Mouse (Mus musculus) heart, embryonic 13.5 days (tissue): ENCODE results near the gene Eif3l. TPM values are rescaled to one million over a fixed set of nuclear protein-coding genes. Genes with fewer than 3 reads are reported as not detected.

ENCODE experiments used
- ATAC-seq: fragments of 200-750 bp; cut with Nextera tagmentation; 2 replicates; pipeline ENCODE4 v1.8.0; 2017; ENCODE audit warnings: moderate TSS enrichment; ENCODE audit not compliant: insufficient number of reproducible peaks, low FRiP score, low TSS enrichment; ENCODE audit errors: extremely low read depth
- H3K27ac ChIP-seq: fragments of 300-500 bp; sonication (generic); replicated peaks from 2 replicates; pipeline ENCODE4 v1.5.1; 2015; ENCODE audit warnings: moderate library complexity, mild to moderate bottlenecking, inconsistent platforms
- H3K27me3 ChIP-seq: fragments of 300-500 bp; sonication (generic); replicated peaks from 2 replicates; pipeline ENCODE4 v1.6.1; 2015; ENCODE audit warnings: mild to moderate bottlenecking, inconsistent platforms
- H3K36me3 ChIP-seq: fragments of 300-500 bp; sonication (generic); 2 replicates; pipeline ENCODE4 v1.6.1; 2015; ENCODE audit warnings: mild to moderate bottlenecking, inconsistent platforms
- H3K4me1 ChIP-seq: fragments of 300-500 bp; sonication (generic); 2 replicates; pipeline ENCODE4 v1.6.1; 2015; ENCODE audit warnings: inconsistent platforms
- H3K4me2 ChIP-seq: fragments of 300-500 bp; sonication (generic); 2 replicates; pipeline ENCODE4 v1.6.1; 2015; ENCODE audit warnings: inconsistent platforms, mild to moderate bottlenecking, moderate library complexity
- H3K4me3 ChIP-seq: fragments of 300-500 bp; sonication (generic); 2 replicates; pipeline ENCODE4 v1.5.1; 2015; ENCODE audit warnings: moderate library complexity, mild to moderate bottlenecking, inconsistent platforms
- H3K9ac ChIP-seq: fragments of 300-500 bp; sonication (generic); 2 replicates; pipeline ENCODE4 v1.6.1; 2015; ENCODE audit warnings: inconsistent platforms, mild to moderate bottlenecking, moderate library complexity
- H3K9me3 ChIP-seq: fragments of 300-500 bp; sonication (generic); 2 replicates; pipeline ENCODE4 v1.6.1; 2016; ENCODE audit warnings: inconsistent platforms
- WGBS: fragments of 180-500 bp; shearing (Covaris S2); methylation state at CpG from one replicate; pipeline ENCODE4 v1.1.7; 2015; ENCODE audit warnings: mixed read lengths; 5-methylcytosine and 5-hydroxymethylcytosine counted together
- polyA plus RNA-seq: library from polyadenylated mRNA; unstranded; fragments of >200 nt; fragmentation: Nextera tagmentation; extraction: Ambion mirVana; gene quantifications from 2 replicates; pipeline ENCODE4 v1.2.1, GENCODE M21; 2015

Gene Eif3l
- polyA plus RNA-seq, 1 experiment from 2014 or later = 154 TPM

GRCm38 (mm10) chr15:79129311-79129710 lies 54.3 kb downstream of the Eif3l start:
- Histone ChIP-seq H3K9ac (no peak overlapping the region), H3K4me2 (no peak overlapping the region), H3K36me3 (peaks cover 99% of the 10 kb centered on the region), H3K27me3 (no peaks in the 10 kb centered on the region), H3K27ac (no peak overlapping the region), H3K4me1 (peaks cover 18% of the 10 kb centered on the region), H3K9me3 (no peaks in the 10 kb centered on the region), H3K4me3 (no peak overlapping the region)
- 70% methylated on average over 7 of the region's 7 CpGs for WGBS
- ATAC-seq = no peak

- Histone ChIP-seq H3K4me1 (peaks cover 12% of the 10 kb centered on the region), H3K9me3 (no peaks in the 10 kb centered on the region), H3K4me3 (no peak overlapping the region), H3K27me3 (no peaks in the 10 kb centered on the region), H3K36me3 (peaks cover 92% of the 10 kb centered on the region), H3K27ac (no peak overlapping the region), H3K4me2 (no peak overlapping the region), H3K9ac (no peak overlapping the region)
- 67% methylated on average over 10 of the region's 10 CpGs for WGBS
- ATAC-seq = no peak
Observed at GRCm38 (mm10) chr15:79130782-79131181, 55.8 kb downstream of the Eif3l start.

GRCm38 (mm10) chr15:79131442-79131841 lies 56.5 kb downstream of the Eif3l start:
- Histone ChIP-seq H3K36me3 (peaks cover 85% of the 10 kb centered on the region), H3K27me3 (no peaks in the 10 kb centered on the region), H3K4me1 (peaks cover 12% of the 10 kb centered on the region), H3K4me2 (no peak overlapping the region), H3K9ac (no peak overlapping the region), H3K27ac (no peak overlapping the region), H3K4me3 (no peak overlapping the region), H3K9me3 (no peaks in the 10 kb centered on the region)
- 47% methylated on average over 7 of the region's 7 CpGs for WGBS
- ATAC-seq = no peak

GRCm38 (mm10) chr15:79133191-79133661 lies 58.2 kb downstream of the Eif3l start:
- H3K27me3 ChIP-seq = no peaks in the 10 kb centered on the region
- H3K4me2 ChIP-seq = no peak overlapping the region
- H3K27ac ChIP-seq = no peak overlapping the region
- 75% methylated on average over 6 of the region's 6 CpGs for WGBS
- ATAC-seq = no peak
- H3K36me3 ChIP-seq = peaks cover 67% of the 10 kb centered on the region
- H3K9ac ChIP-seq = no peak overlapping the region
- no peak overlapping the region for H3K4me3 ChIP-seq
- H3K4me1 ChIP-seq = peaks cover 12% of the 10 kb centered on the region
- H3K9me3 ChIP-seq = no peaks in the 10 kb centered on the region

- no peaks in the 10 kb centered on the region for H3K27me3 ChIP-seq
- peaks cover 12% of the 10 kb centered on the region for H3K4me1 ChIP-seq
- WGBS = 83% methylated on average over 9 of the region's 9 CpGs
- ATAC-seq = no peak
- H3K4me3 ChIP-seq = no peak overlapping the region
- H3K4me2 ChIP-seq = no peak overlapping the region
- H3K9me3 ChIP-seq = no peaks in the 10 kb centered on the region
- no peak overlapping the region for H3K27ac ChIP-seq
- H3K9ac ChIP-seq = no peak overlapping the region
- H3K36me3 ChIP-seq = peaks cover 54% of the 10 kb centered on the region
Observed at GRCm38 (mm10) chr15:79134496-79135270, 59.7 kb downstream of the Eif3l start.

GRCm38 (mm10) chr15:79135332-79135731 lies 60.4 kb downstream of the Eif3l start:
- no peak for ATAC-seq
- H3K27me3 ChIP-seq = no peaks in the 10 kb centered on the region
- H3K9ac ChIP-seq = no peak overlapping the region
- H3K4me1 ChIP-seq = peaks cover 13% of the 10 kb centered on the region
- peaks cover 48% of the 10 kb centered on the region for H3K36me3 ChIP-seq
- H3K4me2 ChIP-seq = no peak overlapping the region
- no peaks in the 10 kb centered on the region for H3K9me3 ChIP-seq
- H3K27ac ChIP-seq = no peak overlapping the region
- 71% methylated on average over 9 of the region's 9 CpGs for WGBS
- no peak overlapping the region for H3K4me3 ChIP-seq

- no peak overlapping the region for H3K27ac ChIP-seq
- H3K4me1 ChIP-seq = peaks cover 11% of the 10 kb centered on the region
- 65% methylated on average over 11 of the region's 11 CpGs for WGBS
- peaks cover 41% of the 10 kb centered on the region for H3K36me3 ChIP-seq
- H3K4me2 ChIP-seq = no peak overlapping the region
- no peak overlapping the region for H3K4me3 ChIP-seq
- no peak overlapping the region for H3K9ac ChIP-seq
- H3K9me3 ChIP-seq = no peaks in the 10 kb centered on the region
- ATAC-seq = no peak
- H3K27me3 ChIP-seq = no peaks in the 10 kb centered on the region
Observed at GRCm38 (mm10) chr15:79135783-79136575, 61.0 kb downstream of the Eif3l start.

GRCm38 (mm10) chr15:79139640-79140039 lies 64.7 kb downstream of the Eif3l start:
- Histone ChIP-seq H3K9ac (no peak overlapping the region), H3K9me3 (no peaks in the 10 kb centered on the region), H3K36me3 (peaks cover 12% of the 10 kb centered on the region), H3K4me2 (no peak overlapping the region), H3K4me1 (peaks cover 28% of the 10 kb centered on the region), H3K4me3 (no peak overlapping the region), H3K27ac (no peak overlapping the region), H3K27me3 (no peaks in the 10 kb centered on the region)
- ATAC-seq = no peak
- 56% methylated on average over 10 of the region's 10 CpGs for WGBS

GRCm38 (mm10) chr15:79140866-79141565 lies 66.0 kb downstream of the Eif3l start, which contains the start of the genes Polr2f and 1700088E04Rik:
Gene Polr2f, plus strand, starts transcription at chr15:79141009.
Gene 1700088E04Rik, minus strand, starts transcription at chr15:79141253.
- WGBS = under 1% methylated on average over 57 of the region's 57 CpGs
- peak within 1 kb of the TSS; percentile 94 for H3K4me2 ChIP-seq
- H3K36me3 ChIP-seq = peaks cover 21% of the 10 kb centered on the region
- H3K4me1 ChIP-seq = peaks cover 28% of the 10 kb centered on the region
- no peaks in the 10 kb centered on the region for H3K27me3 ChIP-seq
- H3K27ac ChIP-seq = peak within 1 kb of the TSS; percentile 51; the same call in 1 of the 2 replicates
- peak; percentile 85 for ATAC-seq
- H3K9ac ChIP-seq = peak within 1 kb of the TSS; percentile 91
- peak within 1 kb of the TSS; percentile 83 for H3K4me3 ChIP-seq
- no peaks in the 10 kb centered on the region for H3K9me3 ChIP-seq

- Histone ChIP-seq H3K4me1 (peaks cover 28% of the 10 kb centered on the region), H3K36me3 (peaks cover 26% of the 10 kb centered on the region), H3K4me3 (peak overlapping the region; percentile 83), H3K9ac (peak overlapping the region; percentile 91), H3K9me3 (no peaks in the 10 kb centered on the region), H3K4me2 (peak overlapping the region; percentile 94), H3K27ac (peak overlapping the region; percentile 51; the same call in 1 of the 2 replicates), H3K27me3 (no peaks in the 10 kb centered on the region)
- WGBS = under 1% methylated on average over 7 of the region's 7 CpGs
- no peak for ATAC-seq
Observed at GRCm38 (mm10) chr15:79141566-79141917, 66.6 kb downstream of the Eif3l start.

GRCm38 (mm10) chr15:79143316-79143715 lies 68.3 kb downstream of the Eif3l start:
- Histone ChIP-seq H3K4me1 (peaks cover 28% of the 10 kb centered on the region), H3K9me3 (no peaks in the 10 kb centered on the region), H3K27me3 (no peaks in the 10 kb centered on the region), H3K9ac (peak overlapping the region; percentile 12; the same call in 1 of the 2 replicates), H3K36me3 (peaks cover 44% of the 10 kb centered on the region), H3K27ac (no peak overlapping the region), H3K4me2 (no peak overlapping the region), H3K4me3 (no peak overlapping the region)
- no peak for ATAC-seq
- WGBS = 84% methylated on average over 12 of the region's 12 CpGs
